Mouse (Mus musculus) CH12.LX (cell line): Measurements from ENCODE around the gene Sp7.

Experiments
- CHD2 ChIP-seq: IDR thresholded peaks from 2 replicates; pipeline ENCODE4 v1.6.1; 2011; ENCODE audit warnings: low read length, improper control_type of control experiment
- CTCF ChIP-seq, 2 experiments: IDR thresholded peaks in 1 of 2; conservative IDR thresholded peaks in 1 of 2; 2 replicates each; pipeline ENCODE4 v1.5.1; 2011 to 2012; ENCODE audit warnings: low read depth in 2 of 2, low read length in 2 of 2, improper control_type of control experiment in 1 of 2, inconsistent platforms in 1 of 2, mild to moderate bottlenecking in 1 of 2, moderate library complexity in 1 of 2
- GABPA ChIP-seq: IDR thresholded peaks from 2 replicates; pipeline ENCODE4 v1.6.1; 2012; ENCODE audit warnings: low read depth, low read length, improper control_type of control experiment, inconsistent platforms; ENCODE audit not compliant: insufficient replicate concordance
- MAX ChIP-seq: IDR thresholded peaks from 2 replicates; pipeline ENCODE4 v1.6.1; 2011; ENCODE audit warnings: low read length, improper control_type of control experiment
- MAZ ChIP-seq: IDR thresholded peaks from 2 replicates; pipeline ENCODE4 v1.6.1; 2012; ENCODE audit warnings: low read depth, mild to moderate bottlenecking, inconsistent platforms, low read length, improper control_type of control experiment, moderate library complexity
- TCF12 ChIP-seq: IDR thresholded peaks from 2 replicates; pipeline ENCODE4 v1.6.1; 2014; ENCODE audit warnings: low read depth, mild to moderate bottlenecking, inconsistent platforms, low read length, improper control_type of control experiment

DNA sequence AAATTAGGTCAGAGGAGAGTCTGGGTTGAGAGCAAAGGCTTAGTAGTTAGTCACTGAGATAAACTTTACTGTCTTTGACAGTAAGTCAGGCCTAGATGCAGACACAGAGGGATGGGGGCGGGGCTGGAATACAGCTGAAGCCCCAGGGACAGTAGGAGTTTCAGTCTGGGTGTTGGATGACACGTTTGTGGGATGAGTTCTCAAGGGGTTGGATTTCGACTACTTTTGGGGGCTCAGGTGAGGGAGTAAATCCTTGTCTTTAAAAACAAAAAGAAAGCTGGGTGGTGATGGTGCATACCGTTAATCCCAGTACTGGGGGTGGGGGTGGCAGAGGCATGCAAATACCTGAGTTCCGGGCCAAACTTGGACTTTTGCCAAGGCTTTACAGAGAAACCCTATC lies 31.6 kb upstream of the Sp7 start:
- TF ChIP-seq CTCF (conservative IDR thresholded peaks at IDR 0.05 in 1 of 2, IDR thresholded peaks at IDR 0.05 in 1 of 2; ENCODE audit: low read depth in 2 of 2, low read length in 2 of 2): no peak
- TF ChIP-seq GABPA: no peak
- TF ChIP-seq MAZ: 0 out of 2 replicates have a peak, but pooled peaks have one; percentile 47
- TF ChIP-seq CHD2: peak; percentile 80
- no peak for TF ChIP-seq TCF12
- no peak for TF ChIP-seq MAX
